Mouse (Mus musculus): Measurements from ENCODE around the gene Dennd1b.

The Dennd1b gene

DNA sequence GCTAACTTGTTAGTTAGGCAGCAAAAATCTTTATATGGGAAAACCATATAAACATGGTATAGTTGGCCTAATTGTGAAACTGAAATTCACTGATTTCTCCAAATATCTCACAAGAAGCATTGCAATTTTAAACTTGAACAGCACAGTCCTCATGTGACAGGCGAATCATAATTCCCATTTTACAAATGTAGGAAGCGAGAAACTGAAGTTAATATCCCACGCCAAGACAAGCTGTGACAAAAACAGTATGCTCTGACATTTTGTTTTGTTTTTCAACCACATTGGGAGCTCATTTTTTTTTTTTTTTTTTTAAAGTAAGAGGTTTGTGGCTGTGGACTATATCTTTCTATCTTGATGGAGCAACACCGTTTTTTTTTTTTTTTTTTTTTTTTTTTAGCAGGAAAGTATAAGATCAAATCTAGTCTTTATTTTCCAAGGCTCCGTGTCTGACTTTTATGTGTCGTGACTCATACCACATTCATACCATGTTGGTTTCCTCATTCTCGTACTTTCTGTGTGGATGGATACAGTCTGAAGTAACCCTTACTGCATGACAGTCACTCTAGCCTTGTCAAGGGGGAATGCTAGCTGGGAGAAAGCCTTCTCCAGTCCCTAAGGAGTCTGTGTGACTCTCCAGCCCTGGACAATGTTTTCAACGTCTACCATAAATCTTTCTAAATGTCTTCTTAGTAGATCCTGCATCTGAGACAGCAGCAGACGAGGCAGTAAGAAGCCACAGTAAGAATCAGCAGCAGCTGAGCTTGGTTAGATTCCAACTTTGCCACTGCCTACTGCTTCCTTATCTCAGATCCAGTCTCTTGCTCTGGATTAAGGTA is 751 bp upstream of the Dennd1b start:
- no peak for DNase-seq (ENCODE audit: low read depth in 1 of 2, low spot score in 2 of 2)

DNA sequence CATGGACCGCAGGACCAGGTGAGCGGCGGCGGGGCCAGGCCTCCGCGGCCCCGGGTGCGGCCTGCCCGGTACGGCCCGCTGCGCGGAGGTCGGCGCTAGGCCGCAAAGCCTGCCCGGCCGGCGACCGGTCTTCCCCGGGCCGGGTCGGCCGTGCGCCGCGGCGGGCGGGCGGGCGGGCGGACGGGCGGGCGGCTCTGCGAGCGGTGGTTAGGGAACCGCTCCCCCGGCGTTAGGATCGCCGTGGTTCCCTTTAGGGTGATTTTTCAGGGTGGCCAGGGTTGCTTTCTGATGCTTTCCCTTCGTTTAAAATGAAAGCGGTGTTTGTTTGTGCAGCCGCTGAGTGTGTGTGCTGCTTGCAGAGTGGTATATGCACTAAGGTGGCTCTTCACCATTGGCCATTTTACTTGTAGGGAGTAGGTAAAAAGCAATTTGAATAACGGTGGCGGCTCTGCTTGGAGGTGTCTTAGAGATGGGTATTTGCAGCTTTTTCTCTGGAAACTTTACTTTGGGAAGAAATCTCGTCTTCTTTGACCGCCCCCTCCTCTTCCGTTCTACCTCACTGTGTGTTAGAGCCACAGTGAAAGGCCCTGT is 728 bp downstream of the Dennd1b start:
- DNase-seq (ENCODE audit: low read depth in 1 of 2, low spot score in 2 of 2): no peak

DNA sequence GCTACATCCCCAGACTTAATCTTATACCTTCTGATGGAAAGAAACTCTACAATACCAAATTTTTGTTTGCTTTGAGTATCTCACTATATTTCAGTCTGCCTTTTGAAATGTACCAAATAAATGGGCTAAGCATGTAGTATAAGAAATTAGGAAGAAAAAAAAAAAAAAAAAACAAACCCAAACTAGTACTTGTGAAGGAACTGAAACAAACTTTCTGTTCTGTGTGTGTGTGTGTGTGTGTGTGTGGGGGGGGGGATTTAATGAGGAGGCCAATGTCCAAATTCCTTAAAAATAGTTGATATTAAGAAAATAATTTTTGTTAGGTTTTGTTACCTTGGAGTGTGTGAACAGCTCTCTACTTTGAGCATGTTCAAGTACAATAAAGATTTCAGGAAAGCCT is 1.8 kb downstream of the Dennd1b start:
- DNase-seq (ENCODE audit: low read depth in 1 of 2, low spot score in 2 of 2): no peak

DNA sequence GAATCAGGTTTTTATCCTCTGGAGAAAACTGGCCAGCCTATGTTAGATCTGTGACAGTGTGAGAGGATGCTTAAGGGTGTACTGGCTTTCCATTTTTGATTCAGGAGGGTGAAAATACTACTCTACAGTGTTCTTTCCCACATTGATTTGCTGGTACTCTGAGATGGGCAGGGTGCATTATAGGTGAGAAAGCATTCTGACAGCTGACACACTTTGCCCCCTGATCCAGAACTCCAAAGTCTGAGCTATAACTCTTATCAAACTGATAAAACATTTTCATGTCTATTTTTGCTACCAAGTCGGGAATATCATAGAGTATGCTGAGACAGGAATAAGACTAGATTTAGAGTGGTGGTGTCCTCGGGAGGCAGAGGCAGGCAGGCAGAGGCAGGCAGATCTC is 2.3 kb downstream of the Dennd1b start:
- DNase-seq (ENCODE audit: low read depth in 1 of 2, low spot score in 2 of 2): no peak

DNA sequence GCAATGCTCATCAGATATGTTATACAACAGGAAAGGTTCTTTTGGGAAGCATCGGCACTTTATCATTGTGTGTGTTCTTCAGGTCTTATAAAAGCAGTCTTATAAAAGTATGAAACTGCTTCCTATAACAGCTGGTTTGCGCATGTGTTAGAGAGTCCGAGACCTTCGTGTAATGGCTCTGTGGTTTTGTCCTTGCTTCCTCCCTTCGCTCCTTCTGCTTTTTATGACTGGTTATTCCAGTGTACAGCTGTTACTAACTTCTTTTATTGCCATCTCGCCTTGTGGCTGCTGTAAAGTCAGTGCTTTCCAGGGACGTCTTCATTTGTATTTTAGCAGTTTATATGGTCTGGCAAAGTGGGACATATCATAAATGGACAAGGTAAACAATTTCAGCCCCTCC is 4.2 kb downstream of the Dennd1b start:
- no peak for DNase-seq (ENCODE audit: low read depth in 1 of 2, low spot score in 2 of 2)

DNA sequence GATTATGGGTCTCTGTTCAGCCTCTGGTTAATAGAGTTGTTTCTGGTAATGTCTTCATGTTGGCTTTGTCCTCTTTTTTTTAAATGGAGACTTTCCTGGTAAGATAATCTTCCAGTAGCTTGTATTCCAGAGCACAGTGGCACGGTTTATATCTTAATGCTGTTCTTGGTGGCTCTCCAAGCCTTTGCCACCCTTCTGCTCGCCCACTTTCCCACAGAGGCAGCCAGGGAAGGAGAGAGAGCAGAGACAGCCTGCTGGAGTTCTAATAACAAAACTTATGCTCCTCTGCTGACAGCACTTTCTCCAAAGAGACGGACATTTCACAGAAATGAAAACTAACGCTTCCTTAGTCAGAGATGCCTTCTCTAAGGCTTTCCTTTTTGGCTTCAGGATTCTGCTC is 6.8 kb downstream of the Dennd1b start:
- DNase-seq (ENCODE audit: low read depth in 1 of 2, low spot score in 2 of 2): no peak

DNA sequence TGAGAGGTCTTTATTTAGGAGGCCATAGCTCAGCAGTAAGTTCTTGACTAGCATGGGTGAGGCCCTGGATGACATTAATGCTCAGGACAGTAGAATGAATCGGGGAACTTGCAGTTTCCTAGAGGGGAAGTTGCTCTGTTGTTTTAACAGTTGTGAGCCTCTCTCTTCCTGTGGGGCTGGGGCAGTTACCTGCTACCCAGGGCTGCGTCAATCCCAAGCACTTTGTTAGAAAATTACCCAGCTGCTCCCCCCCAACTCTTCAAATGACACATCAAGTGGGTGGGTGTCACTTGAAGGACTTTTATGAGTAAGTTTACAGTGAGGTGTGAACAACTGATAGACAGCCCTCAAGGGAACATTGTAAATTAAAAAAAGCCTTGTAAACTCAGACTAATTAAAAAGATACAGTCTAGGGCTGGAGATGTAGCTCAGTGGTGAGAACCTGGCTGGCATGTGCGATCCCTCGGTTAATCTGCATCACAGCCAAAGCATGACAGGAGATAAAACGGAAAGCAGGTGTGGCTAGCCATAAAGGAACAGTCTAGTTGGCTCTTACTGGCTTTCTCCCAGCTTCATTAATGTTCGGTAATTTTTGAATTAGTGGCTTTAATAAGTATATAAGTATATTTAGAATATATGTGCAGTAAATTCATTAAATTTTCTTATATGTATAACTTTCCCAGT is 10.4 kb downstream of the Dennd1b start:
- DNase-seq (ENCODE audit: low read depth in 1 of 2, low spot score in 2 of 2): no peak

DNA sequence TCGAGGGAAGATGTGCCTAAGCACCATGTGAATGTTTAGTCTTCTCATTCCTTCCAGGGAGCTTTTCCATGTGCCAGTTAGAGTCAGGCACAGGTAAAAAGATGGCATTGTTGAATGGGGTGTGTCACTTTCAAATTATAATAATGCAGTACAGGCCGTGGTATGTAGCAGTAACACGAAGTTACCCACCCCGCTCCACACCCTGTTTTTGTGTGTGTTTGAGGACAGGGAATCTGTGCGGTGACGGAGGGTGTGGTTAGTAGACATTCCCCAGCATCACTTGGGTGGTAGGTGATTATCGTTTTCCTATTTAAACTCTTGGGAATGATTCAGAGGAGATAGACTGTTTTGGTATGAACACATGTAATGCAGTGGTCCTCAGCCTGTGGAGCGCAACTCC is 11.6 kb downstream of the Dennd1b start:
- DNase-seq (ENCODE audit: low read depth in 1 of 2, low spot score in 2 of 2): no peak

DNA sequence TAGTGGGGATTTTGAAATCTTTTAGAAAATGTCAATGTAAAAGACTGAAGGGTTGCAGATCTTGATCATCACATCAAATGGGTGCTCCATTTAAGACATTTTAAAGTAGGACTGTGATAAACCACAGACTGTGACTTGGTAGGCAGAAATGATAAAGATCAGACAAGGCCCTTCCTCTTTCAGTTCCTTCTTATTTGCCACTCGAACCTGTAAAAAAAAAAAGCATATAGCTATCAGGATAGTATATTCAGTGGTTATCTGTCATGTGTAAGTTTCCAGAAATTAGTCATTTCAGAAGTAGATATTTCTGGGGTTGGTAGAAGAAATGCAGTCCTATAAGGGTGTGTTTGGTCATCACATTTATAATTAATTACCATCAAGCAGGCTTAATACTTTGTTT is 12.7 kb downstream of the Dennd1b start:
- no peak for DNase-seq (ENCODE audit: low read depth in 1 of 2, low spot score in 2 of 2)

DNA sequence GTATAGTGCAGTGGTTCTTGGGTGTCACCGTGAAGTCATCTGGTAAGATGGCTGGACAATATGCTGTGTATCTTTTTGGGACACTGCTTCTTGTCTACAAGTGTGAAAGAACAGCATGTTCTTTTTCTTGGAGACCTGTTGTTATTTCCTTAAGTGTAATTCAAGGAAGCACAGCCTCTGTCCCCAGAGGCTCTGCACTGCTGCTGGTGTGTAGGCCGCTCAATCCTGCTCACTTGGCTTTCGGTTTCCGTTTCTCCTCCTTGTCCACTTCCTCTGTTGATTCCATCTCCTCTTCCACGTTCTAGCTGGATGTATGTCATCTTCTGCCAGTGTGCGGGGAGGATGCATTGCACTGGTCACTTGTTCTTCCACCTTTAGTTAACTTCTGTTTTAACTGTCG is 19.0 kb downstream of the Dennd1b start:
- DNase-seq (ENCODE audit: low read depth in 1 of 2, low spot score in 2 of 2): no peak

DNA sequence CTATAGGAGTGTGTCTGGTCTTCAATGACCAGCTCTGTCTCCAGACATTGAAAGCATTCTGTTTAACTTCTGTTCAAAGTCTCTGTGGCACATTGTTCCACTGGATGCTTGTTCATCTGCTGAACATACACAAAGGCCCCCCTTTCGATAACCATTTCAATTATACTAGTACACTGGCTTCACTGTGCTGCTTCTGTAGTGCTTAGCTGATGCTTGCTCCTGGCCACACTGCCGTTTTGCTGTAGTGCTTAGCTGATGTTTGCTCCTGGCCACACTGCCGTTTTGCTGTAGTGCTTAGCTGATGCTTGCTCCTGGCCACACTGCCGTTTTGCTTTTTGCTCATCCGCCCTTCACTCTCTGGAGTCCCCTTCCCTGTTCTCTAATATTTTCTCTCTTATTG is 19.4 kb downstream of the Dennd1b start:
- DNase-seq (ENCODE audit: low read depth in 1 of 2, low spot score in 2 of 2): no peak

DNA sequence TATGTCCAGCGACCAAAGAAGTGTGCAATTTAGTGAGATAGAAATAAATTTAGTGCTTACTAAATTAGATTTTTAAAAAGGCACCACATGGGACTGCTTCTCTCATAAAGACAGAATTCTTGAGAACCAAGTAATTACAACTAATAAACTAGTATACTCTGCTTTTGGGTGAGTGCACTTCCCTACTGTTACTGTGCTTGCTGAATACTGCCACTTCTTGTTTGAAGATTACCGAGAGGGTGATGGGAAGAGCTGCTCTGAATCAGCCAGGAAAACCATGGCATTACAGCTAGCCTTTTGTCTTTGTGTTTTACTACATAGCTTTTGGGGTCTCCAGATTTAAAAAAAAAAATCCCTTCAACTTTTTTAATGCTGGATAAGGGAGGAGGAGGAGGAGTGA is 19.8 kb downstream of the Dennd1b start:
- DNase-seq (ENCODE audit: low read depth in 1 of 2, low spot score in 2 of 2): no peak

DNA sequence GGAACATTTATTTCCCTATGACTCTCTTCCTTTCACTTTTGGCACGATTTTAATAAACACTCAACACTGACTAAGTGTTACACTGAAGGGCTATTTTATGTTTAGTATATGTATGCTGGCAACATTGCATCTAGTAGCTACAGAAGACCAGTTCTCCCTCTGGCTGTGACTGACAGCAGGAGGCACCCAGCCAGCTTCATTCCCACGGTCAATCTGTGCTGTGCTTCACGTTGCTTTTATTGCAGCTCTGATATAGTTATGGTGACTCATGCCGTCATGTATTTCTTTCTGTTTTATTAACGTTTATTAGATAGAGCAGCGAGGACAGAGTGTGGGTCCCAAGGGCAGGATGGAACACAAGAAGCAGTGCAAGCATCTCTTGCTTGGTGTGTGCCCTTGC is 20.2 kb downstream of the Dennd1b start:
- no peak for DNase-seq (ENCODE audit: low read depth in 1 of 2, low spot score in 2 of 2)

DNA sequence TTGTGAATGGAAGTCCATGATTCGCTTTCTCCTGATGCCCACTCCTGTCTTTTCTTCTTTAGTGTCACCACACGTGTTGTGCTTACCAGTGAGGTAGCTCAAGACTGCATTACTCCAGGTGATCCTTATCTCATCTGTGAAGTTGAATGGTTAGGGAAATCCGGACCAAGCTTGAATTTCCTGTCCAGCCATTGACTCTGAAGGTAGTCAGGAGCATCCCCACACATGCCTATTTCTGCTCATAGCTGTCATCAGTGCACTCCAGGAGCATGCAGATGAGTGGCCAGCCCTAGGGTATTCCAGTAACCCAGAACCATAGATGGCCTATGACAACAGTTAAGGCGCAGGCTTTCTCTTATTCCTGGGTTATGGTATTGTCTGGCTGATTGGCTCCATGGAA is 20.9 kb downstream of the Dennd1b start:
- no peak for DNase-seq (ENCODE audit: low read depth in 1 of 2, low spot score in 2 of 2)

DNA sequence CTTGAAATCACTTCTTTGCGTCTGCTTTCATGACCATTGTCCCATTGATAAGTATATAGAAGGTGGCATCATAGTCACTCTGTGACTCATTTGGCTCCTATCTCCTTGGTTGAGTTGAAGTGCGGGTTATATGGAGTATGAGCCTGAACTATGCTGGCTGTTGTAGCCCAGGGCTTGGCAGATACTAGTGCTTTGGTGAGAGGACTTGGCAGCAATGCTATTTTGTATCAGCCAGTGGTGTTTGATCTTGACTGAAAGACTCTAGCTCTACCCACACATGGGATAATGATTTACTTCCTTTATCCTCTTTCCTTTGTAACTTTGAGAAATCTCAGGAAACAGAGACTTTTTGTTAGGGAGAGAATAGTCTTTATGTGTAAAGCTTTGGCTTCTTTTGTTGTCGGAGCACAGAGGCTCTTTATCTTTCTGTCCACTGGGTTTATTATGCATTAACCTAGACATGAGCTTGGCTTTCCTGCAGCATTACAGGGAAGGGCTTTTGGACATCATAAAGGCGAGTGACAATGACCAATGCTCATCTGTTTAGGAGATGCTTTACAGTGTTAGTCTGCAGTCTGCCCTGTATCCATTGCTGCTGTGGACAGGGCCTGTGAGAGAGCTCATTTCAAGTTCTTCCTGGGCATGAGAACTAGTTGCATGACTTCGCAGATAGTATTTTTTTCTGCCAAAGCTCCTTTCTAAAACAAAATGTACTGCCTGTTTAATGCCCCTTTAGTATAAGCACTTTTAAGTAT is 29.3 kb downstream of the Dennd1b start:
- no peak for DNase-seq (ENCODE audit: low read depth in 1 of 2, low spot score in 2 of 2)

DNA sequence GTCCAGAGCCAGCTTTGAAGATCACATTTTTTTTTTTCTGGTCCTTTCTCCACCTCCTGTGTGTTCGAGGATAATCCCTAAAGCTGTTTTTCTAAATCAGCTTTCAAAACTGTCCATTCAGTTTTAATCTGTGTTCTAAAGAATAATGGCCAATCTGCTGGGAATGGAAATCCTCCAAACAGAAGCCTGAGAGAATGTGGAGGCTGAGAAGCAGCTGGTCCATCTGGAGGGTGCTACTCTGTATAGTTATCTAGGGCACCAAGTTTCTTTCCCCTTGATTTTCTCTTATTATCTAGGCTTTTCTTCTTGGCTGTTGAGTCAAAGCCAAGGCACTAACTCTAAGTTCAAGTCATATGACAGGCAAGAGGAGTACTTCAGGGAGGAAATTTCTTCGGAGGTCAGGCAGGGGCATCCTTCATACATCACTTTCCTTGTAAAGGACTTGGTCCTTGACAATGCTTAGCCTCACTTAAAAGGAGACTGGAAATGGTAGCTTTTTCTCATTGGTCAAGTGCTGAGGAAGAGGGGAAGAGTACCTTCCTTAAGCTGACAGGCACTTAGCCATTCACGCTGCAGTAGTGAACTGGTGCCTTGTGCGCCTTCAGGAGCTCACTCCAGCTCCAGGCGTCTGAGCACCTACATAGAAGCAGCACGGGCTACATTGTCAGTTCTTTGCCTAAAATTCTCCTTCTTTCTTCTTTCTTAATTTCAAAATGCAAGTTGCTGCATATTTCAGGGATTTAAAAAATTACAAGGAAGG is 32.6 kb downstream of the Dennd1b start:
- no peak for DNase-seq (ENCODE audit: low read depth in 1 of 2, low spot score in 2 of 2)

DNA sequence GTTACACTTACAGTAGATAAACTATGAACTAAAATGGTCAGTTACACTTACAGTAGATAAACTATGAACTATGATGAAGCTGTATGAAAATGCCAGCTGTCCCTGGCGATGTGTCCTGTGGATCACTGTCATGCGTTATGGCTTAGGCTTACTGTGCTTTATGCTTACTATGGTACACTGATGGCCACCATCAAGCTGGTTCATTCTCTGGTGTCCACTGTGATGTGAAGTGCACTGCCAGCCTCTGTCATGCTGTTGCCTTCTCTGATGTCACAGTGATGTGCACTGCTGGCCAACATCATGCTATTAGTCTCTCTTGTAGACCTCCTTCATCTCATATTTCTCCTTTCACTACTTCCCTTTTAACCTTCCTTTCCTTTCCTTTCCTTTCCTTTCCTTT is 33.4 kb downstream of the Dennd1b start:
- DNase-seq (ENCODE audit: low read depth in 1 of 2, low spot score in 2 of 2): no peak

DNA sequence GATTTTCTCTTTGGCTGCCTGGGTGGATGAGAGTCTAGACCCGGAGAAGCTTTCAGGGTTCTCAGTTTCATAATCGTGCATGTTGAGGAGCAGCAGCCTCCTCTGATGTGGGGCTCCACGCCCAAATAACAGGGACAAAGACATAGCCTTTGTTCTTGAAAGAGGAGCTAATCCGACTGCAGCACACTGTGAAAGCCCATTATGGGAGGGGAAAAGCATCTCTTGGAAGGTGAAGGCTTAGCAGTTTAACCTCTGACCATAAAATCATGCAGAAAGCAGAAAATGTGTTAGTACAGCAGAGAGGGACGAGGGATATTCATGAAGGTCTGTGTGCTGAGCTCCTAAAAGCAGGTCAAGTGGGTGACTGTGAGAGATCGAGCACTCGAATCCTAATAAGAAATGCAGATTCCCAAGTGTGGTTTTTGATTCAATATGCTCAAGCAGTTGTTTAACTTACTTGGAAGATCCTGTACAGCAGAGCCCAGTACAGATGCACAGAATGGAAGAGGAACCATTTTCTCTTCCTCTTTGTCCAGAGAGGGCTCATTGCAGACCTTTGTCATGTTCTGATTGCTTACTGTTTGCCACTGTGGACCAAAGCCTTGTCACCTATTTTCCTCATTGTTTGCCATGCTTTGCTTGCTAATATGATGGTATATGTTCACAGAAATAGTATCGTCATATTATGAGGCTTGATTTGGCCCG is 37.6 kb downstream of the Dennd1b start:
- no peak for DNase-seq (ENCODE audit: low read depth in 1 of 2, low spot score in 2 of 2)

DNA sequence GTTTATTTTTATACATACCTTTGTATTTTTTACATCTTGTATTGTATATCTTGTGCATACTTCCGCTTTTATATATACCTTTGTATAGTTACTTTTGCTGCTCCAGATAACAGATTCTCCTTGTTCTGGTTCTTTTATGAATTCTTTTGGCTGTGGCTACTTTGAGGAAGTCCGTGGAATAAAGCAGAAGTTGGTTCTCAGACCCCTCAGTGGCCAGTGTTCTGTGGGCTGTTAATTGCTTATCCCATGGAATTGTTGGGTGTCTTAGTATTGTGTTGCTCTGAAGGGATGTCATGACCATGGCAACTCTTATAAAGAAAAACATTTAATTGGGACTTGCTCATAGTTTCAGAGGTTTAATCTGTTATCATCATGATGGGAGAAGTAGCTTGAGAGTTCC is 40.3 kb downstream of the Dennd1b start:
- no peak for DNase-seq (ENCODE audit: low read depth in 1 of 2, low spot score in 2 of 2)

DNA sequence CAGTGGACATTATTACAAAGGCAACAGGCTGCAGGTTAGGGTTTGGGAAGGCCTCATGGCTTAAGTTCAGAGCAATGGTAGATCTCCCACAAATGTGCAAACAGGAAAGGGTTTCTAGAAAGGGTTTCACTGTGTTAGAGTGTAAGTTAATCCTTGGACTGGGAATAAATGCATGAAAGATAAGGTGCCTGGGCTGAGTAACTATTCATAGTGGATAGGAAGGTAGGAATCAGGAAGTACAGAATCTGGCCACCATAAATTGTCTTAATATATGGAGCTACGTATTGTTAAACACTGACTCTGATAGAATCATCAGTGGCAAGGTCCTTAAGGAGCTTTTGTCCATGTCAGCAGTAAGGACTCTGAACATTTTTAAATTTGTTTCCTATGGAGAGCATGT is 42.8 kb downstream of the Dennd1b start:
- DNase-seq (ENCODE audit: low read depth in 1 of 2, low spot score in 2 of 2): no peak

Data from monocyte, adult 2 months (primary cell).